Mouse (Mus musculus) neural tube, embryonic 13.5 days (tissue): ENCODE data around the gene Prnd. TPM values are rescaled to one million over a fixed set of nuclear protein-coding genes. Genes with fewer than 3 reads are reported as not detected.

Experiments
- ATAC-seq: fragments of 200-750 bp; cut with Nextera tagmentation; 2 replicates; pipeline ENCODE4 v1.8.0; 2017; ENCODE audit warnings: low read depth, mild to moderate bottlenecking, moderate TSS enrichment, moderate library complexity
- H3K27ac ChIP-seq: fragments of 300-500 bp; sonication (generic); replicated peaks from 2 replicates; pipeline ENCODE4 v1.5.1; 2015; ENCODE audit warnings: moderate library complexity, mild to moderate bottlenecking, inconsistent platforms
- H3K27me3 ChIP-seq: fragments of 300-500 bp; sonication (generic); 2 replicates; pipeline ENCODE4 v1.6.1; 2015; ENCODE audit warnings: mild to moderate bottlenecking, inconsistent platforms
- H3K36me3 ChIP-seq: fragments of 300-500 bp; sonication (generic); 2 replicates; pipeline ENCODE4 v1.6.1; 2015; ENCODE audit warnings: mild to moderate bottlenecking, inconsistent platforms
- H3K4me1 ChIP-seq: fragments of 300-500 bp; sonication (generic); replicated peaks from 2 replicates; pipeline ENCODE4 v1.6.1; 2015; ENCODE audit warnings: inconsistent platforms
- H3K4me2 ChIP-seq: fragments of 300-500 bp; sonication (generic); 2 replicates; pipeline ENCODE4 v1.6.1; 2015; ENCODE audit warnings: inconsistent platforms, mild to moderate bottlenecking, moderate library complexity
- H3K4me3 ChIP-seq: fragments of 300-500 bp; sonication (generic); 2 replicates; pipeline ENCODE4 v1.5.1; 2015; ENCODE audit warnings: mild to moderate bottlenecking, inconsistent platforms
- H3K9ac ChIP-seq: fragments of 300-500 bp; sonication (generic); 2 replicates; pipeline ENCODE4 v1.6.1; 2015; ENCODE audit warnings: moderate library complexity, mild to moderate bottlenecking, inconsistent platforms
- H3K9me3 ChIP-seq: fragments of 300-500 bp; sonication (generic); 2 replicates; pipeline ENCODE4 v1.6.1; 2016; ENCODE audit warnings: inconsistent platforms
- WGBS: fragments of 180-500 bp; shearing (Covaris S2); methylation state at CpG from one replicate; pipeline ENCODE4 v1.1.7; 2015; 5-methylcytosine and 5-hydroxymethylcytosine counted together
- polyA plus RNA-seq: library from polyadenylated mRNA; unstranded; fragments of >200 nt; fragmentation: Nextera tagmentation; extraction: Ambion mirVana; gene quantifications from 2 replicates; pipeline ENCODE4 v1.2.1, GENCODE M21; 2015

Gene Prnd
- polyA plus RNA-seq = 11.5 and 13.9 TPM in 2 replicates

DNA sequence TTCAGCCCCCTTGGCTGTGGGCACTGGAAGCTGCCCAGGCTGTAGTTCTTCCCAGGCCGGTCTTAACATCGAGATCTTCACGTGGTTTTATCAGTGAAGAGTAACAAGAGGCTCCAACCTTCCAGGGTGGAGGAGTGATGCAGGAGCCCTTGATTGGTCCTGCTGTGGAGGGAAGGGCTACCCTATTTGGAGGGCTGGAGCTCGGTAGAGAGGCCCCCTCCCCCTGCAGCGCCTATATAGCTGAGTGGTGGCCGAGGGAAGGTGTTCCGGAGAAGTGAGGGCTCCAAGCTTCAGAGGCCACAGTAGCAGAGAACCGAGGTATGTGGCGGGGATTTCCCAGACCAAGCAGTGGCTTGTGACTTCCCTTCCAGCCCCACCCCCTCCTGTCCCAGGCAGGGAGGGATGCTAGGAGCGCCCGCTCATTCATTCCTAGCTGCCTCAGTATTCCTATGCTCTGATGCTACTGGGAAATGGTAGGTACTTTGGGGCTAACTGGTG is at the start of gene Prnd:
Prnd (plus strand) TSS at position 264 of the 498 bp plus-strand sequence.
- no peak within 1 kb of the TSS for H3K9ac ChIP-seq
- no peak within 1 kb of the TSS for H3K27ac ChIP-seq
- no peak within 1 kb of the TSS for H3K4me2 ChIP-seq
- H3K27me3 ChIP-seq = peaks cover 46% of the 10 kb centered on the region
- no peak for ATAC-seq
- H3K36me3 ChIP-seq = no peaks in the 10 kb centered on the region
- WGBS = 18% methylated on average over 11 of the region's 11 CpGs
- no peaks in the 10 kb centered on the region for H3K9me3 ChIP-seq
- no peak within 1 kb of the TSS for H3K4me3 ChIP-seq
- peaks cover 18% of the 10 kb centered on the region for H3K4me1 ChIP-seq

DNA sequence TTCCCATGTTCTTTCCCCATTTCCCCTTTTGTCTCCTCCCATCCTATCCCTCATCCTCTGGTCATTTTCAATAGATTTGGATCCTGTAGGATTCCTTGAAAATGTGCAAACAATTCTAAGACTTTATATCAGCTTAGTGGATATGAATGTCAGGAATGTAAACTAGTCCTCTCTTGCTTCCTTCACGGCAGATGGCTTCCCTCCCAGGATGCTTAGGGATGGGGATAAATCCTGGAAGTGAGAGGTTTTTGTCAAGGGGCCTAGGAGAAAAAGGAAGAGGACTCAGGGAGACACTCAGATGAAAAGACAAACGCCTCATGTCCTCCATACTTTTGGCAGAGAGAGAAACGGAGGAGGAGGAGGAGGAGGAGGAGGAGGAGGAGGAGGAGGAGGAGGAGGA is 48.2 kb upstream of the Prnd start:
- 52% methylated on average over 1 of the region's 3 CpGs for WGBS
- ATAC-seq = no peak
- no peaks in the 10 kb centered on the region for H3K4me1 ChIP-seq

DNA sequence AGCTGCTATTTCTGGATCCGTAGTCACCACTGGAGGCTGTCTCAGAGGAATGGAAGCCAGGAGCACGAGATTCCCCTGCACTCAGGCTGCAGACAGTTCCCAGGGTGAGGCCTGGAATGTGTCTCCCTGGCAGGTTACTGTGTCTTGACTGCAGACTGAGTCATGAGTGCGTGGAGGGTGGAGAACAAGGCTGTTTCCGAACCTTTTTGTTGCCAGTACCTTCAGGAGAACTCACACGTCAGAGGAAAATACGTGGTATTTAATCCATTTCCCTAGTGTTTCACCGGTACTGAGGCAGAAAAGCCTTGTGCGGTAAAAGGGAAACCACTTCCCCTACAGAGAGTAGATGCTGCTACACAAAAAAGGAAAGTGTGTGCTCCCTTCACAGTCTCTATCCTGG is 47.8 kb upstream of the Prnd start:
- no peaks in the 10 kb centered on the region for H3K9me3 ChIP-seq
- WGBS = 57% methylated on average over 8 of the region's 8 CpGs
- no peak overlapping the region for H3K27ac ChIP-seq
- H3K4me1 ChIP-seq = no peaks in the 10 kb centered on the region
- H3K4me2 ChIP-seq = no peak overlapping the region
- no peak overlapping the region for H3K4me3 ChIP-seq
- no peak overlapping the region for H3K9ac ChIP-seq
- no peak for ATAC-seq
- H3K27me3 ChIP-seq = no peaks in the 10 kb centered on the region
- H3K36me3 ChIP-seq = no peaks in the 10 kb centered on the region

More for the DNA sequence above, 48.2 kb upstream of the Prnd start:
- H3K27ac ChIP-seq = no peak overlapping the region
- no peaks in the 10 kb centered on the region for H3K9me3 ChIP-seq
- H3K36me3 ChIP-seq = no peaks in the 10 kb centered on the region
- H3K4me3 ChIP-seq = no peak overlapping the region
- H3K9ac ChIP-seq = no peak overlapping the region
- H3K27me3 ChIP-seq = no peaks in the 10 kb centered on the region
- H3K4me2 ChIP-seq = no peak overlapping the region

GRCm38 (mm10) chr2:131905025-131905424 is 45.6 kb upstream of the Prnd start:
- no peak overlapping the region for H3K4me2 ChIP-seq
- H3K27ac ChIP-seq = no peak overlapping the region
- no peak overlapping the region for H3K4me3 ChIP-seq
- no peak overlapping the region for H3K9ac ChIP-seq
- no peaks in the 10 kb centered on the region for H3K9me3 ChIP-seq
- no peak for ATAC-seq
- WGBS = 77% methylated on average over 5 of the region's 5 CpGs
- H3K36me3 ChIP-seq = no peaks in the 10 kb centered on the region
- H3K4me1 ChIP-seq = peaks cover 6% of the 10 kb centered on the region
- H3K27me3 ChIP-seq = no peaks in the 10 kb centered on the region

- H3K27me3 ChIP-seq = no peaks in the 10 kb centered on the region
- no peak overlapping the region for H3K4me3 ChIP-seq
- WGBS = 73% methylated on average over 6 of the region's 6 CpGs
- peaks cover 9% of the 10 kb centered on the region for H3K4me1 ChIP-seq
- no peaks in the 10 kb centered on the region for H3K9me3 ChIP-seq
- ATAC-seq = no peak
- H3K9ac ChIP-seq = no peak overlapping the region
- H3K36me3 ChIP-seq = no peaks in the 10 kb centered on the region
- H3K27ac ChIP-seq = no peak overlapping the region
- H3K4me2 ChIP-seq = no peak overlapping the region
These were observed 44.9 kb upstream of the Prnd start for GRCm38 (mm10) chr2:131905776-131906175.

DNA sequence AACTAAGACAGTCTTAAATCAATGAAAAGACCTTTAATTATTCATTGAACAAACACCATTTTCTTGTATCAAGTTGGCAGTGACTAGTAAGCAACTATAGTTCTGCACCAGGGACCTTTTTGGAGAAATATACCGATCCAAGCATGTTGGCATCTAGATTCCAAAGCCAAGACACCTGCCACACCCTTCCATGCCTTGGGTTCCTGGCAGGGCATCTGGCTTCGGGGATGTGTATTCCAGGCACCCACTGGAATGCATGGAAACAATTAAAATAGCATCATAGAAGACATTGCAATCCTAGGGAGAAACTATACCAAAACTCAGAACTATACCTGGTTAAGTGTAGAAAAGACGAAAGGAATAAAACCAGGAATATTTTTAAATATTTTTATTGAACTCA is 44.4 kb upstream of the Prnd start:
- no peak for ATAC-seq
- Histone ChIP-seq H3K27ac (no peak overlapping the region), H3K4me3 (no peak overlapping the region), H3K27me3 (no peaks in the 10 kb centered on the region), H3K9me3 (no peaks in the 10 kb centered on the region), H3K4me2 (no peak overlapping the region), H3K4me1 (peaks cover 14% of the 10 kb centered on the region), H3K9ac (no peak overlapping the region), H3K36me3 (no peaks in the 10 kb centered on the region)
- WGBS = 93% methylated on average over 3 of the region's 3 CpGs

DNA sequence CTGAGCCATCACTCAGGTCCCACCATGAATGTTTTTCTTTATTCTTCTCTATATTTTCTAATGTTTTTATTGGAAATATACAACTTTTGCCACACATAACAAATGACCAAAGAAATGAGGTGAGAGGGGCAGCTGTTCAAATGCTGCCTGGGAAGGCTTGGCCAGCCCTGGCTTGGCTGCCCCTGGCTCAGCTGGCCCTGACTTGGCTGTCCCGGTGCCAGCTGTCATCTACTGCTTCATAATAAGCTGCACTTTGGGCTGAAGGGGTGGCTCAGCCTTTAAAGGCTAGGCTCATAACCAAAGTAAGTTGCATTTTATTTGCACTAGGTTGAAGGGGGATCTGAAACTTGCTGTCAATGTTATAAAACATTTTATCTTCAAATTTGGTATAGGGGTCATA is 43.8 kb upstream of the Prnd start:
- no peaks in the 10 kb centered on the region for H3K36me3 ChIP-seq
- no peak overlapping the region for H3K4me2 ChIP-seq
- peaks cover 20% of the 10 kb centered on the region for H3K4me1 ChIP-seq
- H3K9me3 ChIP-seq = no peaks in the 10 kb centered on the region
- no peak for ATAC-seq
- no peaks in the 10 kb centered on the region for H3K27me3 ChIP-seq
- no peak overlapping the region for H3K27ac ChIP-seq
- 84% methylated on average over 1 of the region's 1 CpGs for WGBS
- no peak overlapping the region for H3K9ac ChIP-seq
- H3K4me3 ChIP-seq = no peak overlapping the region

- Histone ChIP-seq H3K9ac (no peak overlapping the region), H3K4me1 (peaks cover 25% of the 10 kb centered on the region), H3K27me3 (no peaks in the 10 kb centered on the region), H3K4me2 (no peak overlapping the region), H3K36me3 (no peaks in the 10 kb centered on the region), H3K4me3 (no peak overlapping the region), H3K9me3 (no peaks in the 10 kb centered on the region), H3K27ac (no peak overlapping the region)
- no peak for ATAC-seq
- 86% methylated on average over 5 of the region's 5 CpGs for WGBS
These were observed 43.4 kb upstream of the Prnd start for GRCm38 (mm10) chr2:131907311-131907710.

GRCm38 (mm10) chr2:131908351-131908861 is 42.3 kb upstream of the Prnd start:
- WGBS = 76% methylated on average over 7 of the region's 7 CpGs
- Histone ChIP-seq H3K27ac (no peak overlapping the region), H3K4me2 (no peak overlapping the region), H3K27me3 (no peaks in the 10 kb centered on the region), H3K36me3 (no peaks in the 10 kb centered on the region), H3K4me1 (peaks cover 34% of the 10 kb centered on the region), H3K9ac (no peak overlapping the region), H3K4me3 (no peak overlapping the region), H3K9me3 (no peaks in the 10 kb centered on the region)
- no peak for ATAC-seq

DNA sequence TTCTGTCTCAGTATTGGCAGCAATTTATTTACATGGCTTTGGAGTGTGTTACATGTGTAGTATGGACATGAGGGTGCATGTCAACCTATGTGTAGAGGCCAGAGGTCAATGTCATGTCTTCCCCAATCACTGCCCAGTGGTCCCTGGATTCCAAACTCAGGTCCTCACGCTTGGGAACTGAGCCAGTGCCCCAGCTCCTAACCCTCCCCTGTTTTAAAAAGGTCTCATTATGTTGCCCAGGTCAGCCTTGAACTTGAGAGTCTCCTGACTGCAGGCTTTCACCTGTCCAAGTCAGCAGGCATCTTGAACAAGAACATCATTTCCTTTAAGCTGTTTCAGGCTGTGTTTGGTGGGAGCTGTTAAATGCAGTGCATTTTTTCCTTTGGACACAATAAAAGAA is 41.8 kb upstream of the Prnd start:
- ATAC-seq = no peak
- Histone ChIP-seq H3K27me3 (no peaks in the 10 kb centered on the region), H3K4me2 (peak overlapping the region; percentile 64), H3K9ac (no peak overlapping the region), H3K4me1 (peaks cover 39% of the 10 kb centered on the region), H3K36me3 (0 out of 2 replicates have a peak, but pooled peaks cover 5% of the 10 kb centered on the region), H3K9me3 (no peaks in the 10 kb centered on the region), H3K4me3 (0 out of 2 replicates have a peak overlapping the region, but pooled peaks have one; percentile 66), H3K27ac (no peak overlapping the region)
- WGBS = 67% methylated on average over 1 of the region's 1 CpGs

DNA sequence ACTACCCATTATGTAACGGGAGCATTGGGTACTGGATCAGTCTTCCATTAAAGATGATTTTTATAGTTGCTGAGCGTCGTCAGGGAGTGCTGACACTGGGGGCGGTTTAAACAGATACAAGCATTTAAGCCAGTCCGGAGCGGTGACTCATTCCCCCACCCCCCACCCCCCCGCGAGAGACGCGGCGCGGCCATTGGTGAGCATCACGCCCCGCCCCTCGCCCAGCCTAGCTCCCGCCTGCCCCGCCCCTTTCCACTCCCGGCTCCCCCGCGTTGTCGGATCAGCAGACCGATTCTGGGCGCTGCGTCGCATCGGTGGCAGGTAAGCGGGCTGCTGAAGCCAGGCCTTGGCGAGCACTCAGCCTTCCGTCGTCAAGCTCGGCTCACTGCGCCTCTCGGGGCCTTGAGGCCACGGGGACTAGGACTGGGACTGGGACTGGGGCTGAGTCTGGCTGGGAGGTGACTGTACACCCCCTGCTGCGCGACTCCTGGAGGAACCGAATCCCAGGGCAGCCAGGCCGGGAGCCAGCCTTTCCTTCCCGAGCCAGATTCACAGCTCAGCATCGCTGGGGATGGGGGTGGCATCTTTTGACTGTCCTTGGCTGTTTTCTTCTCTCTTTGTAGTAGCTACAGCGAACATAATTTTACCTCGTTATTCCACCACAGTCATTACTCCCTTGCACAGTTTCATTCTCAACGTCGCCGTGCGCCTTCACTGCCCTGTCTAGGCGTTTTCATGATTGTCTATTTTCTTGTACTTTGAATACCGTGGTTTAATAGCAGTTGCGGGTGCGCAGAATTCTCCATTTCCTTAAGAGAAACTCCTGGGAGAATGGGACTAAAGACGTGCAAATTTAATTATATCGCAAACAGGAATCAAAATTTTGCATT is 40.7 kb upstream of the Prnd start, which contains the start of the genes Prnp and Prn:
Prnp (plus strand) TSS at position 246 of the 890 bp plus-strand sequence.
Prn (plus strand) TSS at position 275 of the 890 bp plus-strand sequence.
- H3K9ac ChIP-seq = peak within 1 kb of the TSS; percentile 87
- ATAC-seq = peak; percentile 95
- H3K4me1 ChIP-seq = peaks cover 41% of the 10 kb centered on the region
- H3K27ac ChIP-seq = peak within 1 kb of the TSS; percentile 95
- H3K4me2 ChIP-seq = peak within 1 kb of the TSS; percentile 64
- peak within 1 kb of the TSS; percentile 66 for H3K4me3 ChIP-seq
- H3K9me3 ChIP-seq = no peaks in the 10 kb centered on the region
- H3K36me3 ChIP-seq = 0 out of 2 replicates have a peak, but pooled peaks cover 12% of the 10 kb centered on the region
- WGBS = 3% methylated on average over 52 of the region's 52 CpGs
- H3K27me3 ChIP-seq = no peaks in the 10 kb centered on the region

GRCm38 (mm10) chr2:131910847-131911246 is 39.8 kb upstream of the Prnd start:
- peak overlapping the region; percentile 95; the same call in 1 of the 2 replicates for H3K27ac ChIP-seq

More at GRCm38 (mm10) chr2:131910847-131911246, 39.8 kb upstream of the Prnd start:
- H3K4me2 ChIP-seq = peak overlapping the region; percentile 64
- no peaks in the 10 kb centered on the region for H3K27me3 ChIP-seq
- H3K36me3 ChIP-seq = peaks cover 18% of the 10 kb centered on the region
- no peak for ATAC-seq
- H3K9ac ChIP-seq = peak overlapping the region; percentile 87
- WGBS = 25% methylated on average over 2 of the region's 2 CpGs
- peaks cover 41% of the 10 kb centered on the region for H3K4me1 ChIP-seq
- H3K9me3 ChIP-seq = no peaks in the 10 kb centered on the region
- peak overlapping the region; percentile 66 for H3K4me3 ChIP-seq
